Mouse (Mus musculus): ENCODE results near the gene Gpx3. TPM values are rescaled to one million over a fixed set of nuclear protein-coding genes. Genes with fewer than 3 reads are reported as not detected.
A peak's percentile ranks its signal among the peaks of the same experiment; 100 is the strongest.

Gpx3 gene
- polyA plus RNA-seq, 1 experiment from 2014 or later: 18.0 TPM

- H3K4me3 ChIP-seq (replicated peaks; ENCODE audit: low read length): peak within 1 kb of the TSS; percentile 87
- WGBS: under 1% methylated on average over 98 of the region's 107 CpGs
- H3K27me3 ChIP-seq (replicated peaks; ENCODE audit: control insufficient read depth, insufficient read depth, low read length): no peaks in the 10 kb centered on the region
- H3K36me3 ChIP-seq (ENCODE audit: control insufficient read depth, insufficient read depth): peaks cover 9% of the 10 kb centered on the region
- H3K9ac ChIP-seq (replicated peaks; ENCODE audit: low read depth, low read length): peak within 1 kb of the TSS; percentile 97
- H3K27ac ChIP-seq (ENCODE audit: low read length): peak within 1 kb of the TSS; percentile 75
- H3K9me3 ChIP-seq (ENCODE audit: control insufficient read depth, low read length): no peaks in the 10 kb centered on the region
- peak; percentile 87 for ATAC-seq
- H3K4me2 ChIP-seq (ENCODE audit: low read length): peak within 1 kb of the TSS; percentile 80
- peaks cover 33% of the 10 kb centered on the region for H3K4me1 ChIP-seq (replicated peaks; ENCODE audit: control insufficient read depth, insufficient read depth, low read length)
These were observed 35.9 kb upstream of the Gpx3 start, which contains the start of gene Hint1 for GRCm38 (mm10) chr11:54866119-54867048. Gene Hint1, plus strand, starts transcription at chr11:54866383.

DNA sequence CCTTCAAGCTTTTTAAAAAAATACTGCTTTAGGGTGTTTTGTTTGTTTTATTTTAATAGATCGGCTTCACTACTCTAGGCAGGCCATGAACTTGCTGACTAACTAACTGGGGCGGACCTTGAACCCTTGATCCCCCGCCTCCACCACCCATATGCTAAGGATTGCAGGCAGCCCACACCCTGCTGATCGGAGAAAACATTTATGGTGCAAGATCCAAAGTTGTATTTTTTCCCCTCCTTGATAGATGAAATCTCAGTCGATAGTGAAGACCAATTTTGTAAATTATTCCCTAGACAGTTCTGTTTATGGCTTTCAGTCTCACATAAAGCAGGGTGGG lies 35.2 kb upstream of the Gpx3 start:
- WGBS: 3% methylated on average over 5 of the region's 5 CpGs
- Histone ChIP-seq H3K27ac (ENCODE audit: low read length) (peak overlapping the region; percentile 75), H3K27me3 (replicated peaks; ENCODE audit: control insufficient read depth, insufficient read depth, low read length) (no peaks in the 10 kb centered on the region)

GRCm38 (mm10) chr11:54867903-54868434 lies 34.3 kb upstream of the Gpx3 start:
- H3K4me3 ChIP-seq (replicated peaks; ENCODE audit: low read length): peak overlapping the region; percentile 87
- no peaks in the 10 kb centered on the region for H3K9me3 ChIP-seq (ENCODE audit: control insufficient read depth, low read length)
- WGBS: 83% methylated on average over 3 of the region's 3 CpGs
- H3K9ac ChIP-seq (replicated peaks; ENCODE audit: low read depth, low read length): no peak overlapping the region
- no peak for ATAC-seq
- H3K36me3 ChIP-seq (ENCODE audit: control insufficient read depth, insufficient read depth): peaks cover 23% of the 10 kb centered on the region
- H3K4me1 ChIP-seq (replicated peaks; ENCODE audit: control insufficient read depth, insufficient read depth, low read length): peaks cover 29% of the 10 kb centered on the region
- no peak overlapping the region for H3K27ac ChIP-seq (ENCODE audit: low read length)
- H3K4me2 ChIP-seq (ENCODE audit: low read length): peak overlapping the region; percentile 80
- H3K27me3 ChIP-seq (replicated peaks; ENCODE audit: control insufficient read depth, insufficient read depth, low read length): no peaks in the 10 kb centered on the region

More for the DNA sequence above, 35.2 kb upstream of the Gpx3 start:
- Histone ChIP-seq H3K9me3 (ENCODE audit: control insufficient read depth, low read length) (no peaks in the 10 kb centered on the region), H3K36me3 (ENCODE audit: control insufficient read depth, insufficient read depth) (peaks cover 15% of the 10 kb centered on the region), H3K4me2 (ENCODE audit: low read length) (peak overlapping the region; percentile 80), H3K4me3 (replicated peaks; ENCODE audit: low read length) (peak overlapping the region; percentile 87), H3K9ac (replicated peaks; ENCODE audit: low read depth, low read length) (peak overlapping the region; percentile 97), H3K4me1 (replicated peaks; ENCODE audit: control insufficient read depth, insufficient read depth, low read length) (peaks cover 33% of the 10 kb centered on the region)
- ATAC-seq: no peak

DNA sequence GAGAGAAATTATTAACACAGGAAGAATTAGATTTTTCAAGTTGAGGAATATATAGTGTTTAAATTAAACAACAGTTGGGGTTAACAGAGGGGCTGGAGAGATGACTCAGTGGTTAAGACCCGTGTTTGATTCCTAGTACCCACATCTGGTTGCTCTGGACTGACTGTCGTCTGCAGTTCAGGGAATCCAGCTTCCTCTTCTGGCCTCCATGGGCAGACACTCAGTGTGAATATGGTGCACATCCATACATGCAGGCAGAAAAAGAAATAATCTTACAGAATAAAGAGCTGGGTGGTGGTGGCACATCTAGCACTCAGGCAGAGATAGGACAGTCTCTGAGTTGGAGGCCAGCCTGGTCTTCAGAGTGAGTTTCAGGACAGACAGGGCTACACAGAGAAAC lies 33.8 kb upstream of the Gpx3 start:
- H3K9ac ChIP-seq (replicated peaks; ENCODE audit: low read depth, low read length): no peak overlapping the region
- H3K4me3 ChIP-seq (replicated peaks; ENCODE audit: low read length): no peak overlapping the region

DNA sequence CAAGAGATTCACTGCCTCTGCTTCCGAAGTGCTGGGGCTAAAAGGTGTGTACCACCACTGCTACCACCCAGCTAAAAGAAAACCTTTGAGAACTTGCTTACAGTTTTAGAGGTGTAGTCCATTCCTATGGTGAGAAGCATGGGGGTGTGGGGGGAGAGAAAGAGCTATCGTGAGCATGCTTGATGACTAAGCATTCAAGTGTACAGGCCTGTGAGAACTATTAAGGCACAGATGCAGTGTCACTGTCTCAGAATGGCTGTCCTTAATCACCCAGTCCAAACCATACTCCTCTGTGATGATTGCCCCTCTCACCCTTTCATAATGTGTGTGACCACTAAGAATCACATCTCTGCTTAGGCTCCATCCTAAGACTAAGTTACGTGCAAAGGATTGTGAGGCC lies 32.9 kb upstream of the Gpx3 start:
- Histone ChIP-seq H3K36me3 (ENCODE audit: control insufficient read depth, insufficient read depth) (peaks cover 29% of the 10 kb centered on the region), H3K27ac (ENCODE audit: low read length) (no peak overlapping the region), H3K27me3 (replicated peaks; ENCODE audit: control insufficient read depth, insufficient read depth, low read length) (no peaks in the 10 kb centered on the region), H3K4me3 (replicated peaks; ENCODE audit: low read length) (no peak overlapping the region), H3K4me2 (ENCODE audit: low read length) (no peak overlapping the region), H3K9ac (replicated peaks; ENCODE audit: low read depth, low read length) (no peak overlapping the region), H3K4me1 (replicated peaks; ENCODE audit: control insufficient read depth, insufficient read depth, low read length) (peaks cover 29% of the 10 kb centered on the region), H3K9me3 (ENCODE audit: control insufficient read depth, low read length) (no peaks in the 10 kb centered on the region)
- WGBS: 78% methylated on average over 3 of the region's 3 CpGs
- no peak for ATAC-seq

More for the DNA sequence above, 33.8 kb upstream of the Gpx3 start:
- Histone ChIP-seq H3K4me1 (replicated peaks; ENCODE audit: control insufficient read depth, insufficient read depth, low read length) (peaks cover 29% of the 10 kb centered on the region), H3K27ac (ENCODE audit: low read length) (no peak overlapping the region), H3K27me3 (replicated peaks; ENCODE audit: control insufficient read depth, insufficient read depth, low read length) (no peaks in the 10 kb centered on the region), H3K9me3 (ENCODE audit: control insufficient read depth, low read length) (no peaks in the 10 kb centered on the region), H3K4me2 (ENCODE audit: low read length) (peak overlapping the region; percentile 80; the same call in 1 of the 2 replicates), H3K36me3 (ENCODE audit: control insufficient read depth, insufficient read depth) (peaks cover 23% of the 10 kb centered on the region)
- 81% methylated on average over 2 of the region's 2 CpGs for WGBS
- ATAC-seq: no peak

DNA sequence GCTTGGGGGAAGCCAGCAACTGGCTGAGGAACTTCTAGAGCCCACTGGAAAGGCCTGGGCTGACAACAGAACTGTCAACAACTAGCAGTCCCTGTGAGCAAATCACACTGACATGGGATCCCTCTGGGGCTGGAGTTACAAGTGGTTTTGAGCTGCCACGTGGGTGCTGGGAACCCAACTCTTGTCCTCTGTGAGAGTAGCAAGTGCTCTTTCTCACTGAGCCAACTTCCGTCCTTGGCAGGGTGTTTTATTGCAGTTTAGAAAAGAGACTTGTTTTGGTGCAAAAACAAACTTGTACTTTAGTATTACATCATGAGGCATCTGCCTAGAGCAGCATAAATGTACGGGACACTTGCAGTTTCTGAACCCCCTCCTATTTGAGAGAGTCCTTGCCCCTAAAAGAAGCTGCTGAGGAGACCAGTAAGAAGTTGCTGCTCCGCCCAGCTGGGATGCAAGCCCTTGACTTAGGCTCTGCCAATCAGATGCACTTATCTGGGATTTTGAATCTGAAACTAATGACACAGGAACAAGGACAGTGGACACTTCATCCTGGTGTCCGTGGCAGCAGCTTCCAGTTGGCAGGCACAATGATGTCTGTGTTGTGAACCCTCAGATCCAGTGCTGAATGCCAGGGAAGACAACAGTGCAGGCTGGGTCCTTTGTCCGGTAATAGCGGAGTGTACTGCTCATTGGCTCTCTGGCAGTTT lies 30.3 kb upstream of the Gpx3 start:
- H3K4me2 ChIP-seq (ENCODE audit: low read length): no peak overlapping the region
- H3K36me3 ChIP-seq (ENCODE audit: control insufficient read depth, insufficient read depth): peaks cover 29% of the 10 kb centered on the region
- H3K27me3 ChIP-seq (replicated peaks; ENCODE audit: control insufficient read depth, insufficient read depth, low read length): no peaks in the 10 kb centered on the region
- 70% methylated on average over 7 of the region's 7 CpGs for WGBS
- H3K4me1 ChIP-seq (replicated peaks; ENCODE audit: control insufficient read depth, insufficient read depth, low read length): peaks cover 22% of the 10 kb centered on the region
- H3K9me3 ChIP-seq (ENCODE audit: control insufficient read depth, low read length): no peaks in the 10 kb centered on the region
- ATAC-seq: no peak
- H3K27ac ChIP-seq (ENCODE audit: low read length): no peak overlapping the region
- no peak overlapping the region for H3K4me3 ChIP-seq (replicated peaks; ENCODE audit: low read length)
- no peak overlapping the region for H3K9ac ChIP-seq (replicated peaks; ENCODE audit: low read depth, low read length)

GRCm38 (mm10) chr11:54876031-54876430 lies 26.2 kb upstream of the Gpx3 start:
- WGBS: 90% methylated on average over 5 of the region's 5 CpGs
- H3K27me3 ChIP-seq (replicated peaks; ENCODE audit: control insufficient read depth, insufficient read depth, low read length): no peaks in the 10 kb centered on the region
- no peak overlapping the region for H3K9ac ChIP-seq (replicated peaks; ENCODE audit: low read depth, low read length)
- H3K4me1 ChIP-seq (replicated peaks; ENCODE audit: control insufficient read depth, insufficient read depth, low read length): no peaks in the 10 kb centered on the region
- H3K4me2 ChIP-seq (ENCODE audit: low read length): no peak overlapping the region
- no peak overlapping the region for H3K4me3 ChIP-seq (replicated peaks; ENCODE audit: low read length)
- no peak for ATAC-seq
- H3K36me3 ChIP-seq (ENCODE audit: control insufficient read depth, insufficient read depth): peaks cover 23% of the 10 kb centered on the region
- no peaks in the 10 kb centered on the region for H3K9me3 ChIP-seq (ENCODE audit: control insufficient read depth, low read length)
- H3K27ac ChIP-seq (ENCODE audit: low read length): no peak overlapping the region

- Histone ChIP-seq H3K4me3 (replicated peaks; ENCODE audit: low read length) (no peak overlapping the region), H3K27ac (ENCODE audit: low read length) (no peak overlapping the region), H3K27me3 (replicated peaks; ENCODE audit: control insufficient read depth, insufficient read depth, low read length) (no peaks in the 10 kb centered on the region), H3K4me1 (replicated peaks; ENCODE audit: control insufficient read depth, insufficient read depth, low read length) (no peaks in the 10 kb centered on the region), H3K36me3 (ENCODE audit: control insufficient read depth, insufficient read depth) (peaks cover 4% of the 10 kb centered on the region), H3K9me3 (ENCODE audit: control insufficient read depth, low read length) (no peaks in the 10 kb centered on the region), H3K4me2 (ENCODE audit: low read length) (no peak overlapping the region), H3K9ac (replicated peaks; ENCODE audit: low read depth, low read length) (no peak overlapping the region)
- WGBS: 84% methylated on average over 6 of the region's 6 CpGs
- ATAC-seq: no peak
These were observed 23.4 kb upstream of the Gpx3 start for GRCm38 (mm10) chr11:54878893-54879292.

- 40% methylated on average over 4 of the region's 4 CpGs for WGBS
- Histone ChIP-seq H3K27me3 (replicated peaks; ENCODE audit: control insufficient read depth, insufficient read depth, low read length) (no peaks in the 10 kb centered on the region), H3K27ac (ENCODE audit: low read length) (no peak overlapping the region), H3K36me3 (ENCODE audit: control insufficient read depth, insufficient read depth) (no peaks in the 10 kb centered on the region), H3K4me2 (ENCODE audit: low read length) (no peak overlapping the region), H3K9me3 (ENCODE audit: control insufficient read depth, low read length) (no peaks in the 10 kb centered on the region), H3K4me1 (replicated peaks; ENCODE audit: control insufficient read depth, insufficient read depth, low read length) (no peaks in the 10 kb centered on the region), H3K4me3 (replicated peaks; ENCODE audit: low read length) (no peak overlapping the region), H3K9ac (replicated peaks; ENCODE audit: low read depth, low read length) (no peak overlapping the region)
- peak; percentile 54; the same call in 1 of the 2 replicates for ATAC-seq
These were observed 22.8 kb upstream of the Gpx3 start for GRCm38 (mm10) chr11:54879434-54879833.
